Comparison of ENCODE assay signal across 26 mouse cellular contexts in genomic region chr4:132484820-132485219, GRCm38 (mm10). TPM values are rescaled to one million over a fixed set of nuclear protein-coding genes. Genes with fewer than 3 reads are reported as not detected.
DNase-seq lines count a peak whose midpoint lies in the region; ATAC-seq and TF ChIP-seq lines count a peak whose summit lies in the region.
"Had no signal": no experiment of that assay in that cellular context is flagged by ENCODE, and none has a peak within 500 bp of the region (broad histone marks: within the 10 kb centered on the region; RNA-seq: fewer than 3 reads in every experiment).

No protein-coding gene starts in this region.

- no peaks in the 10 kb centered on the region for H3K9me3 ChIP-seq in liver, embryonic 11.5 days (ENCODE audit: control insufficient read depth, low read length)
- H3K9me3 ChIP-seq in intestine, embryonic 16.5 days (ENCODE audit: control insufficient read depth, low read length) = no peaks in the 10 kb centered on the region
- no peaks in the 10 kb centered on the region for H3K9me3 ChIP-seq in liver, postnatal 0 days (ENCODE audit: low read length)
- H3K9me3 ChIP-seq: embryonic facial prominence, embryonic 12.5 days; heart, embryonic 10.5 days; heart, embryonic 15.5 days; limb, embryonic 13.5 days; lung, embryonic 15.5 days had no signal

- H3K4me1 ChIP-seq in liver, adult 2 months (ENCODE audit: control insufficient read depth, insufficient read depth, low read length) = peaks cover 28% of the 10 kb centered on the region
- 0 out of 2 replicates have a peak, but pooled peaks cover 3% of the 10 kb centered on the region for H3K4me1 ChIP-seq in liver, embryonic 11.5 days (replicated peaks; ENCODE audit: control insufficient read depth, insufficient read depth, low read length)
- 0 out of 2 replicates have a peak, but pooled peaks cover 4% of the 10 kb centered on the region for H3K4me1 ChIP-seq in intestine, embryonic 16.5 days (ENCODE audit: control insufficient read depth, insufficient read depth, low read length)
- peaks cover 6% of the 10 kb centered on the region; the same call in 1 of the 2 replicates for H3K4me1 ChIP-seq in liver, postnatal 0 days (ENCODE audit: insufficient read depth)
- H3K4me1 ChIP-seq: embryonic facial prominence, embryonic 12.5 days; heart, embryonic 10.5 days; heart, embryonic 15.5 days; limb, embryonic 13.5 days; lung, embryonic 15.5 days had no signal

- no peaks in the 10 kb centered on the region for H3K36me3 ChIP-seq in liver, adult 2 months (ENCODE audit: control insufficient read depth, insufficient read depth, low read length)
- no peaks in the 10 kb centered on the region for H3K36me3 ChIP-seq in liver, embryonic 11.5 days (ENCODE audit: control insufficient read depth, insufficient read depth, low read length)
- no peaks in the 10 kb centered on the region for H3K36me3 ChIP-seq in intestine, embryonic 16.5 days (ENCODE audit: control insufficient read depth, insufficient read depth, low read length)
- no peaks in the 10 kb centered on the region for H3K36me3 ChIP-seq in liver, postnatal 0 days (replicated peaks; ENCODE audit: insufficient read depth, low read length)
- H3K36me3 ChIP-seq: embryonic facial prominence, embryonic 12.5 days; heart, embryonic 10.5 days; heart, embryonic 15.5 days; limb, embryonic 13.5 days; lung, embryonic 15.5 days had no signal

- no peak for ATAC-seq in liver, embryonic 11.5 days (replicated peaks; ENCODE audit: low FRiP score)
- peak; percentile 65 for ATAC-seq in intestine, embryonic 16.5 days
- peak; percentile 61 for ATAC-seq in liver, postnatal 0 days
- ATAC-seq: forebrain, embryonic 14.5 days; hindbrain, embryonic 16.5 days; midbrain, embryonic 16.5 days had no signal

- no peaks in the 10 kb centered on the region for H3K27me3 ChIP-seq in liver, adult 2 months (ENCODE audit: control insufficient read depth, insufficient read depth, low read length)
- no peaks in the 10 kb centered on the region for H3K27me3 ChIP-seq in liver, embryonic 11.5 days (replicated peaks; ENCODE audit: control insufficient read depth, insufficient read depth, low read length)
- no peaks in the 10 kb centered on the region for H3K27me3 ChIP-seq in intestine, embryonic 16.5 days (replicated peaks; ENCODE audit: control insufficient read depth, insufficient read depth, low read length)
- no peaks in the 10 kb centered on the region for H3K27me3 ChIP-seq in liver, postnatal 0 days (ENCODE audit: insufficient read depth, low read length)
- H3K27me3 ChIP-seq: embryonic facial prominence, embryonic 12.5 days; heart, embryonic 15.5 days; limb, embryonic 13.5 days; lung, embryonic 15.5 days had no signal

- H3K27ac ChIP-seq in liver, adult 2 months (replicated peaks; ENCODE audit: insufficient read depth, low read depth, low read length) = peak overlapping the region; percentile 34
- no peak overlapping the region for H3K27ac ChIP-seq in liver, embryonic 11.5 days (ENCODE audit: low read depth, low read length)
- H3K27ac ChIP-seq in intestine, embryonic 16.5 days (ENCODE audit: low read length) = no peak overlapping the region
- peak overlapping the region; percentile 91 for H3K27ac ChIP-seq in liver, postnatal 0 days (ENCODE audit: low read depth)
- H3K27ac ChIP-seq: embryonic facial prominence, embryonic 12.5 days; heart, embryonic 10.5 days; heart, embryonic 15.5 days; kidney, postnatal 0 days; limb, embryonic 13.5 days; lung, embryonic 15.5 days had no signal

- no peak for TF ChIP-seq EP300 in liver, postnatal 0 days (IDR thresholded peaks at IDR 0.05; ENCODE audit: low read depth)

- H3K79me2 ChIP-seq in liver, adult 2 months (ENCODE audit: control insufficient read depth, insufficient read depth, low read length) = no peaks in the 10 kb centered on the region

- TF ChIP-seq CTCF in liver, adult 2 months (IDR thresholded peaks at IDR 0.05; ENCODE audit: low read depth, low read length) = no peak
- no peak for TF ChIP-seq CTCF in liver, postnatal 0 days (IDR thresholded peaks at IDR 0.05; ENCODE audit: low read depth)

- peak; percentile 97 for DNase-seq in liver, adult 2 months (ENCODE audit: extremely low read depth, low read depth, low spot score)
- no peak for DNase-seq in liver, embryonic 11.5 days (ENCODE audit: low spot score)
- DNase-seq in kidney, postnatal 14 days = peak; percentile 65
- DNase-seq in liver, postnatal 0 days = peak; percentile 55
- no peak for DNase-seq in urinary bladder, postnatal 36 days (ENCODE audit: low spot score in 2 of 2)
- DNase-seq in lung, postnatal 36 days = no peak
- DNase-seq in adrenal gland, adult (ENCODE audit: inconsistent age in 2 of 2, low spot score in 1 of 2) = no peak
- DNase-seq: adrenal gland, adult 8-10 months; B cell, adult 2 months; cerebellum, adult 8-10 months; embryo, embryonic 11 days; gastrocnemius, postnatal 14 days; spleen, adult 18-20 months; thymus, adult 2 months; thymus, postnatal 36 days had no signal

- 17% methylated on average over 5 of the region's 5 CpGs for WGBS in liver, adult 2 months
- WGBS in liver, embryonic 11.5 days = 59% methylated on average over 5 of the region's 5 CpGs
- WGBS in intestine, embryonic 16.5 days = 41% methylated on average over 5 of the region's 5 CpGs
- 59% methylated on average over 5 of the region's 5 CpGs for WGBS in liver, postnatal 0 days (ENCODE audit: insufficient replicate concordance)

- H3K9ac ChIP-seq in liver, adult 2 months (ENCODE audit: low read depth, low read length) = no peak overlapping the region
- no peak overlapping the region for H3K9ac ChIP-seq in liver, embryonic 11.5 days (ENCODE audit: low read depth, low read length)
- no peak overlapping the region for H3K9ac ChIP-seq in intestine, embryonic 16.5 days (ENCODE audit: low read depth, low read length)
- no peak overlapping the region for H3K9ac ChIP-seq in liver, postnatal 0 days (replicated peaks)
- H3K9ac ChIP-seq: embryonic facial prominence, embryonic 12.5 days; heart, embryonic 15.5 days; limb, embryonic 13.5 days; lung, embryonic 15.5 days had no signal

- H3K4me3 ChIP-seq in liver, adult 2 months (ENCODE audit: insufficient read depth, low read depth, low read length) = no peak overlapping the region
- H3K4me3 ChIP-seq in liver, embryonic 11.5 days (ENCODE audit: low read depth, low read length) = no peak overlapping the region
- H3K4me3 ChIP-seq in intestine, embryonic 16.5 days (ENCODE audit: low read length) = no peak overlapping the region
- H3K4me3 ChIP-seq in liver, postnatal 0 days (ENCODE audit: low read depth, low read length) = no peak overlapping the region
- H3K4me3 ChIP-seq: embryonic facial prominence, embryonic 12.5 days; heart, embryonic 10.5 days; heart, embryonic 15.5 days; limb, embryonic 13.5 days; lung, embryonic 15.5 days had no signal

- no peak overlapping the region for H3K4me2 ChIP-seq in liver, embryonic 11.5 days
- no peak overlapping the region for H3K4me2 ChIP-seq in intestine, embryonic 16.5 days (ENCODE audit: low read depth, low read length)
- H3K4me2 ChIP-seq in liver, postnatal 0 days (ENCODE audit: low read depth, low read length) = no peak overlapping the region
- H3K4me2 ChIP-seq: embryonic facial prominence, embryonic 12.5 days; heart, embryonic 15.5 days; limb, embryonic 13.5 days; lung, embryonic 15.5 days; midbrain, embryonic 11.5 days had no signal

- TF ChIP-seq POLR2A in liver, adult 2 months (IDR thresholded peaks at IDR 0.05; ENCODE audit: extremely low read depth, insufficient read depth, low read length) = no peak

RNA-seq across cellular contexts. Expression of gene Med18, which starts 21.1 kb away (rescaled TPM):
- total RNA-seq in liver, adult 2 months (2014; rRNA removed) = 3.8 TPM in 2 replicates
- 1.0 and 1.4 TPM in 2 replicates for polyA plus RNA-seq in liver, adult 2 months (2012; rRNA removed)
- polyA plus RNA-seq in liver, embryonic 11.5 days (2014; fragmentation: Nextera tagmentation; extraction: Ambion mirVana) = 24.6 and 24.7 TPM in 2 replicates
- polyA plus RNA-seq in intestine, embryonic 16.5 days (2015; fragmentation: Nextera tagmentation; extraction: Ambion mirVana) = 15.2 and 18.4 TPM in 2 replicates
- polyA plus RNA-seq in liver, postnatal 0 days (2015; fragmentation: Nextera tagmentation; extraction: Ambion mirVana) = 8.0 and 10.1 TPM in 2 replicates

RNA-seq across cellular contexts. Expression of gene Sesn2, which starts 25.5 kb away (rescaled TPM):
- total RNA-seq in liver, adult 2 months (2014; rRNA removed) = 2.7 and 3.6 TPM in 2 replicates
- 5.5 and 6.0 TPM in 2 replicates for polyA plus RNA-seq in liver, adult 2 months (2012; rRNA removed)
- 10.2 and 10.5 TPM in 2 replicates for polyA plus RNA-seq in liver, embryonic 11.5 days (2014; fragmentation: Nextera tagmentation; extraction: Ambion mirVana)
- polyA plus RNA-seq in intestine, embryonic 16.5 days (2015; fragmentation: Nextera tagmentation; extraction: Ambion mirVana) = 11.6 and 12.4 TPM in 2 replicates
- polyA plus RNA-seq in liver, postnatal 0 days (2015; fragmentation: Nextera tagmentation; extraction: Ambion mirVana) = 7.3 and 8.7 TPM in 2 replicates

RNA-seq across cellular contexts. Expression of gene Atpif1, which starts 48.6 kb away (rescaled TPM):
- 59.5 and 87.1 TPM in 2 replicates for total RNA-seq in liver, adult 2 months (2014; rRNA removed)
- 25.9 and 26.2 TPM in 2 replicates for polyA plus RNA-seq in liver, adult 2 months (2012; rRNA removed)
- polyA plus RNA-seq in liver, embryonic 11.5 days (2014; fragmentation: Nextera tagmentation; extraction: Ambion mirVana) = 1,813 and 1,952 TPM in 2 replicates
- 1,346 and 1,379 TPM in 2 replicates for polyA plus RNA-seq in intestine, embryonic 16.5 days (2015; fragmentation: Nextera tagmentation; extraction: Ambion mirVana)
- polyA plus RNA-seq in liver, postnatal 0 days (2015; fragmentation: Nextera tagmentation; extraction: Ambion mirVana) = 935 and 945 TPM in 2 replicates

RNA-seq across cellular contexts. Expression of gene Dnajc8, which starts 50.5 kb away (rescaled TPM):
- 17.0 and 26.1 TPM in 2 replicates for total RNA-seq in liver, adult 2 months (2014; rRNA removed)
- 9.7 and 10.4 TPM in 2 replicates for polyA plus RNA-seq in liver, adult 2 months (2012; rRNA removed)
- 241 and 245 TPM in 2 replicates for polyA plus RNA-seq in liver, embryonic 11.5 days (2014; fragmentation: Nextera tagmentation; extraction: Ambion mirVana)
- polyA plus RNA-seq in intestine, embryonic 16.5 days (2015; fragmentation: Nextera tagmentation; extraction: Ambion mirVana) = 140 and 150 TPM in 2 replicates
- polyA plus RNA-seq in liver, postnatal 0 days (2015; fragmentation: Nextera tagmentation; extraction: Ambion mirVana) = 70.7 and 71.5 TPM in 2 replicates

Comparison
In these comparisons a context has a peak if more than half of its experiments do, and no peak if none do; other contexts are left out.
1. DNase-seq: peak in liver, adult 2 months (single experiment), kidney, postnatal 14 days (single experiment) and liver, postnatal 0 days (single experiment); none in liver, embryonic 11.5 days (single experiment), urinary bladder, postnatal 36 days (0 of 2), lung, postnatal 36 days (single experiment) and adrenal gland, adult (0 of 2).
2. H3K27ac ChIP-seq: peak in liver, adult 2 months (single experiment) and liver, postnatal 0 days (single experiment); none in liver, embryonic 11.5 days (single experiment) and intestine, embryonic 16.5 days (single experiment).
3. RNA of gene Atpif1, which starts 48.6 kb away (polyA plus RNA-seq): 1,813 to 1,952 TPM in liver, embryonic 11.5 days, 1,346 to 1,379 TPM in intestine, embryonic 16.5 days and 935 to 945 TPM in liver, postnatal 0 days; 25.9 to 26.2 TPM in liver, adult 2 months; every median in the first group is over 10 times any median in the second.